Mouse (Mus musculus): ENCODE measurements around the gene 2810021J22Rik.
"Not testable (repeated sequence)": the region's sequence is repeated elsewhere in the genome, so short reads cannot be mapped to it uniquely, and the experiment has no call there.

The 2810021J22Rik gene

DNA sequence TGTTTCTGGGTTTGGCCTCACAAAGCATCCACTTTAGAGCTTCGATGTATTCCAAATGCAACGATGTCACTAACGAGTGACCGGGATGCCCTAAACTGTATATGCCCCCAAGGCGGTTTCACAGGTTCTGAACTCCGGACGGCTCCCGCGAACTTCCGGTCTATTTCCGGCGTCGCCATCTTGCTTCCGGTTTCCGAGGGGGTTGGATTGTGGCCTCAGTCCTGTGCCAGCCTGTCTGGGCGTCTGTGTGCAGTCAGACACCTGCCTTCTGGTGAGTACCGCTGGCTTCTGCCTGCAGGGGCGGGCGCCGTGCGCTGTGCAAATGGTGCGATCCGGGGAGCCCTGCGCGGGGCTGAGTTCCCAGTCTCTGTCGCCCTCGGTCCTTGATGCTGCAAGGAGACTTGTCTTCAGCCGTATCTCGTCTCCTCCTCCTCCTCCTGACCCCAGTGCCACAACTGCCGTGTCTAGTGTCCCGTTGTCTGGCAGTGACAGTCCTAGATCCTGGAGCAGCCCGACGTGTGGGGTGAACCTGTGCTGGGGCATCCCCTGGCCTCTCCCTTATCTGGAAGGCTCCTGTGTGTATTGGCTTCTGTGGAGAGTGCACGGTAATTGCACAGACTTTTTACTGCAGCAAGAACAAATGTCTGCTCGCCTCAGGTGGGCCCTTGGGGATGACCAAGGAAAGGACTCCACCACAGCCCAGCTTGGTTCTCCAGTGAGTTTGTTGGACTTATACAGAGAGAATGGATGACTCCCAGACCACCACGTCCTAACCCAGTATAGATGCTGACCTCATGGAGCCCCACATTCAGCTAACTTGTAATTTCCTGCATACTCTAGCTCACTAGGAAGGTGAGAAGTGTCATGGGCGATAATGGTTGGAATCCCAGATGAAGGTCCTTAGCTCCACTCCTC is at the start of gene 2810021J22Rik:
2810021J22Rik (plus strand) TSS at position 178 of the 915 bp plus-strand sequence.
- peak; percentile 64 for DNase-seq (ENCODE audit: extremely low read depth, low read depth)

- DNase-seq (ENCODE audit: extremely low read depth, low read depth) = not testable (repeated sequence)
These were observed 38.1 kb upstream of the 2810021J22Rik start, which contains the start of gene Olfr312 for GRCm38 (mm10) chr11:58828937-58829336. TSS of gene Olfr312 (plus strand) at chr11:58829237.

GRCm38 (mm10) chr11:58829764-58830163 is 37.3 kb upstream of the 2810021J22Rik start:
- no peak for DNase-seq (ENCODE audit: extremely low read depth, low read depth)

DNA sequence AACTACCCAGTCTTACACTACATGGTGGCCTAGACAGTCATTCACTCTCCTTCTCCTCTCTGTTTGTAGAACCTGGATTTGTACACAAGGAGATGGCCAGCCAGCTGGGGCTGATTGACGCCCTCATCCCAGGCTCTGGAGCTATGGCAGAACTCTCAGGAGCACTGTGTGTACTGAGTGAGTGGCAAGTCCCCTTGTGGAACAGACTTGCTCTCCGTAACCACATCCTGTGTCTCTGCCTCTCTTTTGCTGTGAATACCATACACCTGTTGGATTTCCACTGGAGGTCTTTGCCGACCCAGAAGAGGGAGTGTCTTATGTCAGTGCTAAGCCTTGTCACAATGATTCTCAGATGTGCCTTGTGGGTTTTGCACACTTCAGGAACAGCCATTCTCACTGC is 34.5 kb upstream of the 2810021J22Rik start:
- DNase-seq (ENCODE audit: extremely low read depth, low read depth) = not testable (repeated sequence)

DNA sequence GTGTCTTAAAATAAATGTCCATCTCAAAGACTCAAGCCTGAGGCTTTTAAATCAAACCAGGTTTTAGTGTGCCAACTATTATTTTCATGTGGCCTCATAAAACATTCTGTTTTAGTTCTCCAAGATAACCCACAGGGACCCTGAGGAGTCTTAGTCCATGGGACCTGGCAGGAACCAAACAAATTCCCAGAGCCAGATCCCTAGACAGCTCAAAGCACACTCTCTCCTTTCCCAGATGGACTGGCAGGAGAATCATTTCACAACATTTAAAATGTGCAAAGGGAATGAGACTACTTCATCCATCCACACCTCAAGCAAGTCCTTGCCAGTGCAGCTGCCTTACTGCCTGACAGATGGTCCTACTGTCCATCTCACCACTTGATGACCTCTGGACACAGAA is 28.1 kb upstream of the 2810021J22Rik start, which contains the start of gene Olfr311:
Olfr311 (plus strand) TSS at position 301 of the 400 bp plus-strand sequence.
- DNase-seq (ENCODE audit: extremely low read depth, low read depth) = not testable (repeated sequence)

- peak; percentile 99 for DNase-seq (ENCODE audit: extremely low read depth, low read depth)
These were observed 20.0 kb upstream of the 2810021J22Rik start, which contains the start of gene Gm12258 for GRCm38 (mm10) chr11:58846919-58847461. TSS of gene Gm12258 (plus strand) at chr11:58847158.

- no peak for DNase-seq (ENCODE audit: extremely low read depth, low read depth)
These were observed 19.4 kb upstream of the 2810021J22Rik start for GRCm38 (mm10) chr11:58847636-58848035.

DNA sequence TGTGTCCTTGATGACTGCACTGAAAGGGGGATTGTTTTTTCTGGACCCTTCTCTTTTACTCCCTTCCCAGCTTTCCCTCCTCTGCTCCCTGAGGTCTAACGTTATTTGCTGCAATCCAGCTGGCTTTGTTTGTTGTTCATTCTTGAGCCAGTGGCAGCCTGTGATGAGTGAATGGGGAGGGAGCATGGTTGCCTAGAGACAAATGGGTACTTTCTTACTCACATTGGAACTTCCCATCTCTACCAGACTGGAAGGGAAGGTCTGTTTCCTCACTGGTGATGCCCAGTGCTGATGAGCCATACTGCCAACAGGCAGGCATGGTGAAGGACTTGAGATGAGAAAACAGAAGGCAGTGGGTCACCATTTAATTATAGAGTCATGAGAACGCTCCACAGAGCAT is 17.3 kb upstream of the 2810021J22Rik start:
- no peak for DNase-seq (ENCODE audit: extremely low read depth, low read depth)

- no peak for DNase-seq (ENCODE audit: extremely low read depth, low read depth)
These were observed 6.3 kb upstream of the 2810021J22Rik start for GRCm38 (mm10) chr11:58860744-58861143.

DNA sequence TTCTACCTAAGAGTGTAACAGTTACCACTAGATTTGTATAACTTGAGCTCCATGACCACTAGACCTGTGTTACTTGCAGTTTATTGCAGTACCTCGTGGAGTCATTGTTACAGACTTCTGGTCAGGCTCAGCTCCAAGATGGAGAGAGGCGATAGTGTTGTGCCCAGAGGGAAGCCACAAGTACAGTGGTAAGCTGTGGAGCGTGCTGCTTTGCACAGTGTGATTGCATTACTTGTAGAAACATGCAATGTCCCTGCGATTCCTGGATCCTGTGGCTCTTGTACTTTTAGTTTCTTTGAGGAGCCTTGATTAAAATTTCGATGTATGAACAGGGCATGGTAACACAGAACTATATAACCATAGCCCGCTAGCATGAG is 926 bp downstream of the 2810021J22Rik start:
- DNase-seq (ENCODE audit: extremely low read depth, low read depth) = no peak

GRCm38 (mm10) chr11:58870961-58871360 is 3.9 kb downstream of the 2810021J22Rik start:
- DNase-seq (ENCODE audit: extremely low read depth, low read depth) = no peak

DNA sequence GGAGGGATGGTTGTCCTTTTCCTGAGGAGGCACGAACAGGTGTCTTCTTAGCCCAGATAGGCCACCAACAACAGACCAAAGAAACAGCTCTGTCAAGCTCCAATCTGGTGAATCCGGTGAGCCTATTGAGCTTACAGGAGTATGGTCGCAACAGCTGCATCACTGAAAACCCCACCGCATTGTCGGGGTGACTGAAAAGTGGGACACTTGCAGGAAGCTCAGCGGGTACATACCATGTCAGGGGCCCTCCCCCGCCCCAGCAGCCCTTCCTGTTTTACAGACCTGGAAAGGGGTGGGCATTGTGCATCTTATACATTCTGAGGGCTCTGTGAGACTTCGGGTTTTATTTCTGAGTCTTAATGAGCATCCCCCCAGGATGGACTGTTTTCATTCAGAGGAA is 16.7 kb downstream of the 2810021J22Rik start:
- DNase-seq (ENCODE audit: extremely low read depth, low read depth) = no peak

DNA sequence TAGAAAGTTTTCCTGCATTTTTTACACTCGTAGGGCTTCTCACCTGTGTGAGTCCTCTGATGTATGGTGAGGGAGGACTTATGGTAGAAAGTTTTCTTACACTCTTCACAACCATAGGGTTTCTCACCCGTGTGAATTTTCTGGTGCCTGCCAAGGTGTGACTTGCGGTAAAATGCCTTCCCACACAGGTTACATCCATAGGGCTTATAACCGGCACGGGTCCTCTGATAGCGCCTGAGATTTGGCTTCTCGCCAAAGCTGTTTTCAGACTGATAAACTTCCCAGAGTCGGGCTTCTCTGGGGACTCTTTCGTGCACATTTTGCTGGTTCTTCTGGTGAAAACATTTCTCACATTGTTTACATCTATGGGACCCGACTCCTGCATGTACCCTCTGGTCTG is 23.5 kb downstream of the 2810021J22Rik start:
- no peak for DNase-seq (ENCODE audit: extremely low read depth, low read depth)

DNA sequence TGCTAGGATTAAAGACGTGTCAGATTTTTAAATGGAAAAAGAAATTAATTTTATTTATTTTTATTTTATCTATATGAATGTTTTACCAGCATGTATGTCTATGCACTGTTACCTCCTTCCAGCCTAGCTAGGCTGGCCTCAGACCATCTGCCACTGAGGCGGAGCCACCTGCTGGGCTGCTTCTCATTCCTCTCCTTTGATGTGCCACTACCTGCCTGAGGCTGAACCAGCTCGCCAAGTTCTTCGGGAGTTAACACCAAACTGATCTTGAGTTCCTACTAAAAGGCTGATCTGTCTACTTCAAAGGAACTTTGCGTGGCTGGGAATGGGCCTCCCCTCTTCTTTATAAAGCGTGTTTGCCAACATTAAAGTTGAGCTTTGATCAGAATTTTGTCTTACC is 27.4 kb downstream of the 2810021J22Rik start:
- no peak for DNase-seq (ENCODE audit: extremely low read depth, low read depth)

DNA sequence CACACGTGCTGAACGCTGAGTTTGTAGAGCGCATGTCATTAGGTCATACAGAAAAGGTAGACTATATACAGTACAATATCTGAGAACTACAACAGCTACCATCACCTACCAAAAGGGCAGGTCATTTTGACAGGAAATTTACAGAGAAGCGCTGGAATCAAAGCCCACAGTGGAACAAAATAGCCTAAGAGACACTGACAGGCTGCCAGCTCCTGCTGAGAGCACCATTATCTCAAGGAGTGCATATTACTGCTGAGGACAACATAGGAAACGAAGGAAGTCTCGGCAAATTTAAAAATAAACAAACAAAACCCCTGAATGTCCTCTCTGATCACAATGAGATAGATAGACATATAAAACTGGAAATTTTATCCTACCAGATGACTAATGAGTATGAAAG is 30.5 kb downstream of the 2810021J22Rik start:
- DNase-seq (ENCODE audit: extremely low read depth, low read depth) = no peak

- no peak for DNase-seq (ENCODE audit: extremely low read depth, low read depth)
These were observed 34.1 kb downstream of the 2810021J22Rik start for GRCm38 (mm10) chr11:58901080-58901479.

DNA sequence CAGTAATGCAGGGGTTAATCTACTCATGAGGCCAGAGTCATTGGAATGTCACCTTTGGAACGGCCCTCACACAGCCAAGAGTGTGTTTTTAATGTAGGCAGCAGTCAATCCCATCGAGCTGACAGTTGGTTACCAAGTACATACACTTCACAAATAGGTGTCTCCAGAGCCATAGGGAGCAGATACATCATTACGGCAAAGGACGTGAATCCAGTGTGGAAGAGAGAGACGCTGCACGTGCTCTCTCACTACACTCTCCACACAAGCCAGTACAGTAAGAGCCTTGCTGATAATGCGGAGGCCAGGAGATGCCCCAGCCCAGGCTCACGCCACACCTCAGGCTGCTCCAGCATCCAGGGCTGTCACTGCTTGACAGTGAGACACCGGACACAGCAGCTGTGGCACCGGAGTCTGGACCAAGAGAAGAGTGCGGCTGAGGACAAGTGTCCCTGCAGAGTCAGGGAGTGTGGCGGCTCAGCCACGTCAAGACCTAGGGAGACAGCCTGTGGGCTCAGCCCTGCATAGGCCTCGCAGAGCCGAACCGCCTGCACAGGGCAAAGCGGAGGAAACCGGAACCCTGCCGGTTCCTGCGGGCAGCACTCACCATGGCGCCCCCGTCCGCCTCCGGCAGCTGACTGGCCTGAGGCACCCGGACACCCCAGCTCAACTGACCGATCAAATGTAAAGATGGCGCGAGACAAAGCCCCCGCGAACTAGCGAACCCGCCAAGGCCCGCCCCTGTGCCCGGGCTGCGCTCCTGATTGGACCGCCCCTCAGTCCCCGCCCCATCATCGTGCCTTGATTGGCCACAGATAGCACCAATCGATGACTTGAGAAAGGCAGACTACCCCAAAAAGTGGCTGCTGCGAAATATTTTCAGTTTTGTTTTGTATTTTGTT is 36.7 kb downstream of the 2810021J22Rik start, which contains the start of gene Zfp39:
Zfp39 (minus strand) TSS at position 715 of the 899 bp plus-strand sequence.
- DNase-seq (ENCODE audit: extremely low read depth, low read depth) = peak; percentile 75

DNA sequence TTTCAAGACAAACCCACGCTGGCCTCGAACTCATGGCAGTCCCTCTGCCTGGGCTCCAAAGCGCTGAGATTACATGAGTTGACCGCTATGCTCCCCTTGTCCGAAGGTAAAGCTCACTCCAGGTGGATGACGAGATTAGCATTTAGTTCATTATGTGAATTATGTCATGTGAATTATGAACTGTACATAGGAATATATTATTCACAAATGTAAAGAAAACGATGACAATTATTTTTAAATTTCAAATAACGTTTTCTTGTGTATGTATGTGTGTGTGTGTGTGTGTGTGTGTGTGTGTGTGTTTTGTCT is 37.3 kb downstream of the 2810021J22Rik start:
- no peak for DNase-seq (ENCODE audit: extremely low read depth, low read depth)

- DNase-seq (ENCODE audit: extremely low read depth, low read depth) = peak; percentile 81
These were observed 37.8 kb downstream of the 2810021J22Rik start for GRCm38 (mm10) chr11:58904838-58905237.

DNA sequence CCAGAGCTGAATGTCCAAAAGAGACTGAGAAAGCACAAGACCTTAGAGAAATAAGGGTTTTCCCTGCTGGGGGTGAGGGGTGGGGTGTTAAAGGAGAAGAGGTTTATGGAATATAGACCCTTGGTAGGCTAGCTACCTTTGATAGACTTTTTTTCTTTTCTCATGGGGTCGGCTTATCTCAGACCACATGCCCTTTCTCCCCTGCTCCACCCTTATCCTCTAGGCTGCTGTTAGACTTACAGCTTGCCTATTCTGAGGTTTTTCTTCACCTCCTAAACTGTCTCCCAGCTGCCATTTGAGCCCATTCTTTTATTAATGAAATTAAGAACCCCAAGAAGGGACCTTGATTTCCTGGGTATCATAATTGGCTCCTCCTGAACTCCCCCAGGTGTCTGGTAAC is 46.8 kb downstream of the 2810021J22Rik start:
- DNase-seq (ENCODE audit: extremely low read depth, low read depth) = no peak

DNA sequence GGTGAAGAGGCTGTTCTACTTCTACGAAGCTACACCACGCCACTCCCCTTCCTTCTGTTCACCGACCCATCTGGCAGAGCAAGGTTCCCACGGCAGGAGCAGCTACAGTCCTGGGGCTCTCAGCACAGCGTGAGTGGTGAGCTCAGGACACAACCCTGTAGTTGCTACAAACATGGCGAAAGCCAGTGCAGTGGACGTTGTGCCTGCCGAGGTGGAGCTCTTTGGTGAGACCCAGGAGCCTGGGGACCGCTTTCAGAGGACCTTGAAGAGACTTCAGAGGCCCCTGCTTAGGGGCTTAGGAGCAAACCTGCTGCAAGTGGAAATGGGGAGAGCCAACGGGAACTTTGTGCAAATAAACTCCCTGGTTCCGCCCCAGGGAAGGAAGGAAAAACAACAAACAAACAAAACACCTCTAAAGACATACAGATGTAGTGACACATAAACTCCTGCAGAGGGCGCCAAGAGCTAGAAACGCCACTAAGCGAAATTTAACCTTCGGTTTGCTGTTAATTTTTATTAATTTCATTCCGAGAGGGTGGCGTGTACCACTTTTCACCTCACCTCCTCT is 47.5 kb downstream of the 2810021J22Rik start:
- DNase-seq (ENCODE audit: extremely low read depth, low read depth) = no peak

Measured in MEL-GATA-1-ER (cell line).